Mouse (Mus musculus) adipocyte (in vitro differentiated cells): Measurements from ENCODE around the gene E330034G19Rik.
"Not testable (repeated sequence)": the region's sequence is repeated elsewhere in the genome, so short reads cannot be mapped to it uniquely, and the experiment has no call there.

Experiments used
- DNase-seq: peaks from one replicate; pipeline ENCODE4 v3.0.0-alpha.2; 2016; ENCODE audit warnings: low spot score

E330034G19Rik gene

DNA sequence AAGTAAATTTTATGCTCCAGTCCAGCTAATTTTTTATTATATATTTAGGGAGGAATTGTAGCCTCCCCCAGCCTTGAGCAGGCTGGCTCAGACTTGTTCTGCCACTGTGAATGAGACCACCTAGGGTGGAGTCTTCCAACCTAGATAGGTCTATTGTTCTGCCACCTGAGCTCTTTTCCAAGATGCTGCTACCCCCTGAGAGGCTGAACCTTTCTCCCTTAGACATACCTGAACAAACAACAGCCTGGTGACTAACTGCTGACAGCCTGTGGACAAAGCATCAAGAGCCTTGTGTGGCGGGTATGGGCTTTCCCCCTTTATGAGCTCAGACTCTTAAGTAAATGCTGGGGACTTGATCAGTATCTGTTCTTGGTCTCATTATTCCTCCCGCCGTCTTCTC lies 54.0 kb downstream of the E330034G19Rik start:
- DNase-seq = not testable (repeated sequence)

DNA sequence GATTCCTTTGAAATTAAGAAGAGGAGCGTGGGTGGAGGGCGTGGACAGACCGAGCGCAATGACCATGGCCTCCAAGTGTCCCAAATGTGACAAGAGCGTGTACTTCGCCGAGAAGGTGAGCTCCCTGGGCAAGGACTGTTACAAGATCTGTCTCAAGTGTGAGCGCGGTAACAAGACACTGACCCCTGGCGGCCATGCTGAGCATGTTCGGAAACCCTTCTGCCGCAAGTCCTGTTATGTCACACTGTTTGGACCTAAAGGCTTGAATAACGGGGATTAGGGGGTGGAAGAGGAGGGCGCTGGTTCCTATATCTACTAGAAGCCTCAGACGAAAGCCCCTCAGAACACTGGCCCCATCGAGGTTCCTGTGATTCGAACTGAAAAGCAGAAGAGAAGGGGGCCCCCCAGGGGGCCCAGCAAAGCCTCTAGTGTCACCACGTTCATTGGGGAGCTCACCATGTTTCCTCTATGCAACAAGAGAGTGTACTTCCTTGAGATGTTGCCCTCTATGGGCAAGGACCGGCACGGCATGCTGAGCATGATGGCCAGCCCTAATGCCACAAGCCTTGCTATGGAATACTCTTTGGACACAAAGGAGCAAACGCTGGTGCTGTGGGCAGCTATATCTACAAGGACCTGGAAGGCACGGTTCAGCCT lies 65.4 kb downstream of the E330034G19Rik start:
- peak; percentile 5 for DNase-seq
